Mouse (Mus musculus) spleen, embryonic (tissue): Measurements from ENCODE around the gene Gm49337.

ENCODE experiments used
- CTCF ChIA-PET: fragments of 350-600 bp; sonication (Branson Sonifier 250); formaldehyde crosslinking; loops from one replicate; lab custom pipeline; 2022; lab: Charles Lee

Gm49337 gene

DNA sequence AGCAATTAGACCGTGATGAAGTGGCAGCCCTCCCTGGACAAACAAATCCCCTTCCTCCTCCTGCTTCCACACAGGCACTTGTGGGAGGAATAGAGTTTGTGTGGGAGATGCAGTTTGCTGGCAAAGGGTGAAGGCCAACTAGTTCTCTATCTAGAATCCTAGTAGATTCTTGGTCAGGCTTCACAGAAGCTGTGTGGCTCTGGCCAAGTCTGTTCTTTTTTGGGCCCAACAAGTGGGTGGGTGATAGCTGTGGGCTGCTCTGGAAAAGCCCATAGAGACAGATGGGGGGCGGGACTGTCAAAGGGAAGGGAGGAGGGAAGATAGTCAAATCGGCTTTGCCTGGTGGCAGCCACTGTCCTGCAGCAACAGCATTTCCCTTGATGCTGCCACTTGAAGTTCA is 12.4 kb upstream of the Gm49337 start:
- CTCF ChIA-PET, result no interaction called here

GRCm38 (mm10) chr4:116162142-116162541 is 11.0 kb upstream of the Gm49337 start:
- CTCF ChIA-PET, result interaction anchor here (0.7 kb wide), 1 partner anchor 18 kb away, joined by 11 read pairs; no protein-coding TSS in a partner anchor

DNA sequence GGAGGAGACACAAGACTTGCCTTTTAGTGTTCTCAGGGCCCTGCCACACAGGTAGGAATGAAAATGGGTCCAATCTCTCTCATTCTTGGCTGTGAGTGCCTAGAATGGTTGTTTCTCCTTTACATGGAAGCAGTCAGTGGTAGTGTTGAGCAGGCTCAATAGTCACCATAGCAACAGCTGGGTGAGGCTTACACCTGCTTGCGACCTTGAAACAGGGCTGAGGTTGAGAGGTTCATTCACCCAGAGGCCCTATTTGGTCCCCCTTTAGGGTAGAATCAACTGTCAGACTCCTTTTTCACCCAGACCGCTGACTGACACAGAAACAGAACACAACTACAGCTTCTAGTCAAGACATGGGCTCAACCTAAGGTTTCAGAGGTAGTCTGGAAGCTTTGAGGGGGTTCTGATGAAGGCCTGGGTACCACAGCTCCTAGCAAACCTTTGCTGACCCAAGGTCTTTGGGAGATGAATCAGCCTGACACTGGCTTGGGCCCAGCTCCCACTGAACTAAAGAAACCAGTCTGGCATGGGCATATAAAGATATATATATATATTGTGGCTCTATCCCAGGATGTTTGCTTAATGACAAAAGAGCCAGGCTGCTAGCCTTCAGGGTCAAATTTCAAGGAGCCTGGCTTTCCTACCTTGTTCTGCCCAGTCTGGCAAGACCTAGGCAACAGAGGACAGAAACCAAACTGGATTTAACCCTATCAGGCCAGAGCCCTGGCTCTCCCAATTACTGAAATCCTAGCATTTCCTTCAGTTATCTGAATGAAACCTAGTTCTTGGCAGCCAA is 8.2 kb upstream of the Gm49337 start:
- CTCF ChIA-PET, result interaction anchor here (0.7 kb wide), 1 partner anchor 29 kb away, joined by 3 read pairs; no protein-coding TSS in a partner anchor

DNA sequence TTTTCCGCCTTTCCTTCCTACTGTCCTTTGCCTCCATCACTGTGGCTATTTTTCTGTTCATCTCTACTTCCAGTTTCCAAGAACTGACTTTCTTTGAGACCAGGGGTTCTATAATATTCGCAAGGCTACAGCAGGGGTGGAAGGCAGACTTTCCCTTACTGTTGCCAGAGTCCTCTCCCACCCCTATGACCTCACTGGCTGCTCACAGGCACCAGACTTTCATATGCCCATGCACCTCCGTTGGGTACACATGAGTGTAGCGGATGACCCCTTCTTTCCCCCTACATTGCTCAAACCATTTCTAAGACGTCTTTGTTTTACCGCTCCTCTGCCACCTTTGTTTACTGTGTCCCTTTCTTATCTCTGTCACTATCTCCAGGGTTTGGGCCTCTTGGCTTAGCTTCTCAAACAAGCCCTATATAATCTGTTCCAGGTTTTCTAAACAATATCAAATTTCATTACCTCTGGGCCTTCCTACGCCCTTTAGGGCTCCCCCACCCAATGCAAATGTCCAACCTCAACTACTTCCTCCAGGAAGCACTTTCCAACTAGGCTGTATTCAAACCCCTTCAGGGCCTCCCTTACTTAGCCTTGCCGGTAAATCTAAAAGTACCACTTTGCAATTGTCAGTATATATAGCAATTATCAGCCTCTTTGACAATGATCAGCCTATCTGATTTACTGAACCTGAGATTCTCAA is 7.3 kb upstream of the Gm49337 start:
- CTCF ChIA-PET, result interaction anchor here (0.8 kb wide), 1 partner anchor 16 kb away, joined by 3 read pairs; no protein-coding TSS in a partner anchor

DNA sequence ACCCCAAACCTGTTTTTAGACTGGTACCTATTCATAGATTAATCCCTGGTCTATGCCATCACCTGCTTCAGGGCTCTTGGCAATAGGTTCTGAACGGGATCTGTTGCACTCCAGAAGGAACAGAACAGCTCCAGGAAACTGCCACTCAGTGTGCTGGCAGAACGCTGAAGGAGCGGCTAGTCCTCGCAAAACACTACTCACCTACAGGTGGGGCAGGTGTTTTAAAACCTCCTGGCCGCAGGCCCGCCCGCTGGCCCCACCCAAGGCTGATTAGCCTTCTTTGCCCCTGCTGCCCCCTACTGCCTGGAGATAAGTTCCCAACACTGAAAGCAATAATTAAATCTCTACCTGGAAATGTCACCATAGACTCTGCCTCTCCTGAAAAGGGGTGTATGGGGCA is 5.8 kb upstream of the Gm49337 start, which contains the start of gene Tspan1:
TSS of gene Tspan1 (minus strand) at position 198 of the 400 bp plus-strand sequence.
- CTCF ChIA-PET, result no interaction called here

GRCm38 (mm10) chr4:116168617-116169352 is 4.4 kb upstream of the Gm49337 start:
- CTCF ChIA-PET, result interaction anchor here (0.7 kb wide), 2 partner anchors 31 to 553 kb away, joined by 3 to 7 read pairs; no protein-coding TSS in a partner anchor

DNA sequence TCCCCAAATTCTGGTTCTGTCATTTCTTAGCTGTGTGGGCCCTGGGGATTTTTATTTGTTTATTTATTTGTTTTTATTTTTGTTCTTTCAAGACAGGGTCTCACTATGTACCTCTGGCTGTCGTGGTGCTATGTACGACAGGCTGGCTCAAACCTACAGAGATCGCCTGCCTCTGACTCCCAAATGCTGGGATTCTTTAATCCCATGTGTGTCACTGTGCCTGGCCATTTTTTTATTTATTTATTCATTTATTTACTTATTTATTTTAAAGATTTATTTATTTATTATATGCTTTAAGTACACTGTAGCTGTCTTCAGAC is 3.9 kb upstream of the Gm49337 start:
- CTCF ChIA-PET, result interaction anchor here (0.7 kb wide), 1 partner anchor 32 kb away, joined by 7 read pairs; no protein-coding TSS in a partner anchor

DNA sequence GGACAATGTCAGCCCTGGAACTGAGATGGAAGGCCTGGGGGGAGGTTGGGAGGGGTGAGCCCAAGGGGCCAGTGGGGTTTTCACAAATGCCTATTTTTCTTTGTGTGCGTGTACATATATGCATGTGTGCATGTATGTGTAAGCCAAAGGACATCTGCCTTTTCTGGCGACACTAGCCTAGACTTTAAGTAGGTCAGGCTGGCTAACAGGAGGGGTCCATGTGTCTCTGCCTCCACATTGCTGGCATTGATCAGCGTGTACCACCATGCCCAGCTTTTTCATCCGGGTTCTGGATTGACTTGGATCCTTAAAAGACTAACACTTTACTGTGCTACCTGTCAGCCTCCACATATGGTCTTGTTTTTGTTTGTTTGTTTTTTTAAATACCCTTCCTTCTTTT is 568 bp downstream of the Gm49337 start:
- CTCF ChIA-PET, result no interaction called here

- CTCF ChIA-PET, result no interaction called here
These were observed 1.4 kb downstream of the Gm49337 start for GRCm38 (mm10) chr4:116174466-116175116.

GRCm38 (mm10) chr4:116175136-116175535 is 2.0 kb downstream of the Gm49337 start:
- CTCF ChIA-PET, result no interaction called here

DNA sequence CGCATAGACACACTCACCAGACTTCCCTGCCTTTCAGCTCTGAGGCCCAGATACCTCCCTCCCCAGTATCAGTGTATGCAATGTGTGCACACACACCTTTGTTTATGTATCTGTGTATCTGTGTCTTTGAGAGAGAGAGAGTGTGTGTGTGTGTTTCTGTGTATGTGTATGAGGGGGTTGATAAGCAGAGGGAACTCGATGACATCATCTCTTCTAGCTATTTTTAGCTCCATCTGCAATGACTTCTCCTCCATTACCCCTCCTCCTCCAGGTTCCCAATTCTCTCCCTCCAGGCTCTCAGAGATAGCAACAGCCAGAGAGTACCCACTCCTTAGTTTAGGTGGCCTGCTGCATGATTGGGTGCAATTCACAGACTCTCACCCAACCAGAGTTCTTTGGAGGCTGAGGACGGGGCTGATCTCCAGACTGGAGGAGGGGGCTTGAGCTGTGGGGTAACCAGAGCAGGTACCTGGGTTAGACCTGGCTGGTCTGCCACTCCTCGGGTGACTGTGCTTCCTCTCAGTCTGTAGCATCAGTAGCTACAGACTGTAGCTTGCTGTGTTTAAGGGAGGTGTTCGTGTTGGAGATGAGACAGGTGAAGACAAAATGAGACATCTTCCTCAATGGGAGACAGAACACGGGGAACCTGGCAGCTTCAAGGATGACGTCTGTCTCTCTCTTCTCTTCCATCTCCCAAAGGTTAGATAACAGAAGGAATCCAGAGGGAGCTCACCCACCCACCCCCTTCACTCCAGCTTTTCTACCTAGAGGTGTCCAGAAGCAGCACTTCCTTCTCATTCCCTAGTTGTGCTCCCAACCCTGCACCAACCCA is 2.7 kb downstream of the Gm49337 start:
- CTCF ChIA-PET, result no interaction called here

DNA sequence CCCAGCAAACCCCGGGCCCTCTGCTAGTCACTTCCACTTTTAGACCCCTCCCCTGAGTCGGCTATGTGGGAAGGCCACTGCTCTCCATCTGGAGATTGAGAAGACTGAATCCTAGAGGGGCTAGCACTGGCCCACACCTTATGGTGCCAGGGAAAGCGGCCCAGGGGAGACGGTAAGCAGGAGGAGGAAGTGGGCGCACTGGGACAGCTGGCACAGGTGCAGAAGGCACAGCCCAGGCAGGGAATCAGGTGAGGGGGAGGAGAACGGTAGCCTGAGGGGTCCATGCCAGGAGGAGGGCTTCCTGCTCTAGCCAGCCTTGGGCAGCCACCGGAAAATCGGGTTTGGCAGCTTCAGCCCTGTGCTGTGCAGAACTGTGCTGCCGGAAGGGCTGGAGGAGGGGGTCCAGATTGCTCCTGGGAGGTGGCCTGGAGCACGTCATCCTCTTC is 3.4 kb downstream of the Gm49337 start:
- CTCF ChIA-PET, result no interaction called here

- CTCF ChIA-PET, result no interaction called here
These were observed 4.0 kb downstream of the Gm49337 start for GRCm38 (mm10) chr4:116177140-116177539.

DNA sequence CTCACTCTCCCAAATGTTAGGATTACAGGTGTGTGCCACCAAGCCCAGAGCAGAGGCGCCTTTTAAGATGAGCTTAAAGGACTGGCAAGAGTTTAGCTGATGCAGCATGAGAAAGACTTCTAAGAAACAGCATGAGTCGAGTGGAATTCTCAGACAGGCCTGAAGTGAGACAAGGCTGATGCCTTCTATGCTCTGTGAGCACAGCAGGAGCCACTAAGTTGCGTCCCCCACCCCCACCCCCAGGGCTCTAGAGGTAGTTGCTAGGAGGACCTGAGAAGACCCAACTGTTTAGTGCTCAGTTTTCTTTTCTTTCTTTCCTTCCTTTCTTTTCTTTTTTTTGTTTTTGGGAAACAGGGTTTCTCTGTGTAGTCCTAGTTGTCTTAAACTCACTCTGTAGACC is 8.9 kb downstream of the Gm49337 start:
- CTCF ChIA-PET, result interaction anchor here (0.5 to 0.6 kb wide), 2 partner anchors 16 to 244 kb away, joined by 3 read pairs; no protein-coding TSS in a partner anchor

- CTCF ChIA-PET, result interaction anchor here (0.6 kb wide), 1 partner anchor 243 kb away, joined by 3 read pairs; no protein-coding TSS in a partner anchor
These were observed 9.6 kb downstream of the Gm49337 start for GRCm38 (mm10) chr4:116182745-116183144.

- CTCF ChIA-PET, result no interaction called here
These were observed 11.9 kb downstream of the Gm49337 start for GRCm38 (mm10) chr4:116185083-116185482.

DNA sequence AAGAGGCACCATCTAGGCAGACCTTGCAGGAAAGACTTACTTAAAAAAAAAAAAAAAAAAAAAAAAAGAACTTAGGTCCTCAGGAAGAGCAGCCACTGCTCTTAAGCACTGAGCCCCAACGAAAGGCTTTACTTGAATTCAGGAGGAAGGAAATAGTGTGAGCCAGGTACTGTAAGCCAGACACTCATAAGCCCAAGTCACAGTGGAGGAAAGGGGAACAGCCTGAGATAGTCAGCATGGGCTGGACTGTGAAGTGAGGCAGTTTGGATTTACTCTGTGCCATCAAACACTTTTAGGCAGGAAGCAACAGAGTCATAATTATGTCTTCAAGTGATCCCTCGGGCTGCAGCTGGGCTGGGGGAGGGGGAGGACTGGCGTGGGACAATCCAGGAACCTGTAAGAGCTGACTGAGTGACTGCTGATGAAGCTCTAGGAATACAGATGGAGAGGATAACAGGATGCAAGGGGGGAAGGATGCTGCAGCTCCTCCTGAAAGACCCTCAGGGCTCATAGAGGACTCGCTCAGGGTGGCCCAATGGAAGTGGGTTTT is 19.2 kb downstream of the Gm49337 start:
- CTCF ChIA-PET, result no interaction called here

- CTCF ChIA-PET, result no interaction called here
These were observed 20.6 kb downstream of the Gm49337 start for GRCm38 (mm10) chr4:116193583-116194383.

DNA sequence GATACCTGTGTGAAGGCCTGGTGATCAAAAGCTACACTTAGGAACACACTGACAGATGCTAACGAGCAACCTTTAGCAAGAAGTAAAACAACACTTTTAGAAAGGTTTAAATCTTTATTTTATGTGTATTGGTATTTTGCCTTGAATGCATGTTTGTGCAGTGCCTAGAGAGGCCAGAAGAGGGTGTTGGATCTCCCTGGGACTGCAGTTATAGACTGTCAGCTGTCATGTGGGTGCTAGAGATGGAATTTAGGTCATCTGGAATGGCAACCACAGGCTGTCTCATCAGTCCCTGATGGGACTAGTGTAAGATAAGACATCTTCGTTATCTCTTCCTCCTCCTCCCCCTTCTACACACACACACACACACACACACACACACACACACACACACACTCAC is 25.2 kb downstream of the Gm49337 start:
- CTCF ChIA-PET, result no interaction called here
